Mouse (Mus musculus) embryonic facial prominence, embryonic 14.5 days (tissue): ENCODE measurements around the gene Papln. TPM values are rescaled to one million over a fixed set of nuclear protein-coding genes. Genes with fewer than 3 reads are reported as not detected.

Source experiments
- ATAC-seq: fragments of 200-750 bp; cut with Nextera tagmentation; 2 replicates; pipeline ENCODE4 v1.8.0; 2017; ENCODE audit warnings: low read depth, moderate number of reproducible peaks, moderate TSS enrichment
- DNase-seq: peaks from one replicate; pipeline ENCODE4 v3.0.0-alpha.2; 2015; ENCODE audit warnings: low spot score
- H3K27ac ChIP-seq: fragments of 300-500 bp; sonication (generic); replicated peaks from 2 replicates; pipeline ENCODE4 v1.5.1; 2014; ENCODE audit warnings: low read depth, mild to moderate bottlenecking, low read length, moderate library complexity
- H3K27me3 ChIP-seq: fragments of 300-500 bp; sonication (generic); replicated peaks from 2 replicates; pipeline ENCODE4 v1.6.1; 2014; ENCODE audit warnings: low read length; ENCODE audit not compliant: control insufficient read depth, insufficient read depth
- H3K36me3 ChIP-seq: fragments of 300-500 bp; sonication (generic); 2 replicates; pipeline ENCODE4 v1.6.1; 2014; ENCODE audit warnings: low read length, mixed read lengths; ENCODE audit not compliant: control insufficient read depth, insufficient read depth
- H3K4me1 ChIP-seq: fragments of 300-500 bp; sonication (generic); 2 replicates; pipeline ENCODE4 v1.6.1; 2014; ENCODE audit warnings: antibody characterized with exemption, low read length; ENCODE audit not compliant: control insufficient read depth, insufficient read depth
- H3K4me2 ChIP-seq: fragments of 300-500 bp; sonication (generic); 2 replicates; pipeline ENCODE4 v1.6.1; 2014; ENCODE audit warnings: low read depth, mild to moderate bottlenecking, low read length, moderate library complexity, mixed read lengths
- H3K4me3 ChIP-seq: fragments of 300-500 bp; sonication (generic); 2 replicates; pipeline ENCODE4 v1.5.1; 2014; ENCODE audit warnings: low read depth, mild to moderate bottlenecking, low read length
- H3K9ac ChIP-seq: fragments of 300-500 bp; sonication (generic); 2 replicates; pipeline ENCODE4 v1.6.1; 2014; ENCODE audit warnings: low read depth, mild to moderate bottlenecking, low read length, moderate library complexity, mixed read lengths
- H3K9me3 ChIP-seq: fragments of 300-500 bp; sonication (generic); 2 replicates; pipeline ENCODE4 v1.6.1; 2016; ENCODE audit warnings: low read length; ENCODE audit not compliant: control insufficient read depth
- WGBS: fragments of 180-500 bp; shearing (Covaris S2); extraction: QIAGEN DNeasy Blood & Tissue Kit; methylation state at CpG from one replicate; pipeline ENCODE4 v1.1.7; 2014; 5-methylcytosine and 5-hydroxymethylcytosine counted together
- polyA plus RNA-seq: library from polyadenylated mRNA; unstranded; fragments of >200 nt; fragmentation: Nextera tagmentation; extraction: Ambion mirVana; gene quantifications from 2 replicates; pipeline ENCODE4 v1.2.1, GENCODE M21; 2014

Gene Papln
- polyA plus RNA-seq, 1 experiment from 2014 or later = 2.6 TPM

DNA sequence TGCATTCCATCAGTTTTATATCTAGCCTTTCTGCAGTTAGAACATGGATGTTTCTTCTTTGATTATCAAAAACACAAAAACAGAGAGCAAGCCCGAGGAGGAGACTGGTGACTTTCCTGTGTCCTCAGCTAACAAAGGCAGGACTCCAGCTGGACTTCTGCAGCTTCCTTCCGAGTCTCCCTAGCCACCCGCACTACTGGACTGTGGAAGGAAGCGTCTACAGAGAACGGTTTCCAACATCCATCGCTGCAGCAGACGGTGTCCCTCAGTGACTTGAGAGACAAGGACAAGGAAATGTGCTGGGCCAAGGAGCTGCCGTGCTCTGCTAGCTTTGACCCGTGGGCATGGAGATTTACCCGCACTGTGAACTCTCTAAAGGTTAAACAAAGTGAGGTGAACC lies 29.4 kb upstream of the Papln start:
- no peak for DNase-seq
- Histone ChIP-seq H3K9me3 (no peaks in the 10 kb centered on the region), H3K4me3 (no peak overlapping the region), H3K9ac (no peak overlapping the region), H3K4me1 (no peaks in the 10 kb centered on the region), H3K27me3 (no peaks in the 10 kb centered on the region), H3K4me2 (no peak overlapping the region), H3K27ac (no peak overlapping the region), H3K36me3 (peaks cover 79% of the 10 kb centered on the region)
- no peak for ATAC-seq
- WGBS = 92% methylated on average over 10 of the region's 10 CpGs

DNA sequence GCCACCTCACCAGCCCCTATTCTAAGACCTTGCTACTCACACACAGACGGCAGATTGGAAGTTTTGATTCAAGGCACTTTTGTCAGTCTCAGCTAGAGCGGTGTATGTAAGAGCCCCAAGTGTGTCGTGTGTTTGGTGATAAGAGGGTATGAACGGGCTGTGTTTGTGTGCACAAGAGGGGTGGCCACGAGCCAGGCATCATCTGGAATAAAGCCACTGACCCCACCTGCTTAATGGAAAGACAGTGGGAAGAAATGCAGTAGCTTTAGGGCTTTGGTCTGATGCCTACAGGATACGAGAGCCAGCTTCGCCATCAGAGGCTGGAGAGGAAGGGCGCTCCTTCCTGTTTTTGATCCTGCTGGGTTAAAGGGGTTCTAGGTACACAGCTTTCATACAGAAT lies 27.2 kb upstream of the Papln start:
- no peak for ATAC-seq
- Histone ChIP-seq H3K4me3 (no peak overlapping the region), H3K9me3 (no peaks in the 10 kb centered on the region), H3K4me2 (no peak overlapping the region), H3K27me3 (no peaks in the 10 kb centered on the region), H3K9ac (no peak overlapping the region), H3K36me3 (peaks cover 58% of the 10 kb centered on the region), H3K27ac (no peak overlapping the region), H3K4me1 (no peaks in the 10 kb centered on the region)
- 83% methylated on average over 8 of the region's 8 CpGs for WGBS
- no peak for DNase-seq

DNA sequence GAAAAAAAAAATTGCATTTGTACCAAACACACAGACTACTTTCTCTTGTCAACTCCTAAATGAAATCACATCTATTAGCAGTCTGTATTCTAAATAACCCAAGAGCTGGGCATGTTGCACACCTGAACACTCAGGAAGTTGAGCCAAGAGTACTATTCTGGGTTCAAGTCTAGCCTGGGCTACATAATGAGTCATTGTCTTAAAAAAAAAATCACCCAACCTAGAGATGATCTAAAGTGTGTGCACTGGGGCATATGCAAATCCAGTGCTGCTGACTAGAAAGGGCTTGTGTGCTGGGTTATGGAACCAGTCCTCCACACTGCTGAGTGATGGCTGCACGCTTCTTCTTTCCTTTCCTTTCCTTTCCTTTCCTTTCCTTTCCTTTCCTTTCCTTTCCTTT lies 24.8 kb upstream of the Papln start:
- Histone ChIP-seq H3K4me3 (no peak overlapping the region), H3K27me3 (no peaks in the 10 kb centered on the region), H3K4me2 (no peak overlapping the region), H3K9ac (no peak overlapping the region), H3K27ac (no peak overlapping the region), H3K9me3 (no peaks in the 10 kb centered on the region), H3K4me1 (no peaks in the 10 kb centered on the region), H3K36me3 (peaks cover 35% of the 10 kb centered on the region)
- ATAC-seq (no peak), DNase-seq (no peak)
- WGBS = 95% methylated on average over 1 of the region's 1 CpGs

DNA sequence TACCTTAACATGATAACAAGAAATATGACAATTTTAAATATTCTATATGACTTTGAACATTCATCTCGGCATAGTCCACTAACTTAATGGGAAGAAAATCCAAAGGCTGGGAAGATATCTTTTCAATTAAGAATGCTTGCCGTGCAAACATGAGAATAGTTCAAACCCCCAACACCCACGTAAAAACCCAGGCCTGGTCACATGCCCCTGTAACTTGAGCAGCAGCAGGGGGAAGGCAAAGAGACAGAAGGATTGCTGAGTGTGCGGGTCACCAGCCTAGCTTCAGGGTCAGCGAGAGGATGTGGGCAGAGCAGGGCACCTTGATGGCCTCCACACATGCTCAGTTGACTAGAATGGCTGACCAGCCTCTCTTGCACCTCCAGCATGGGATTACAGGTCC lies 21.7 kb upstream of the Papln start:
- 53% methylated on average over 5 of the region's 5 CpGs for WGBS
- Histone ChIP-seq H3K9ac (no peak overlapping the region), H3K36me3 (0 out of 2 replicates have a peak, but pooled peaks cover 7% of the 10 kb centered on the region), H3K27ac (no peak overlapping the region), H3K27me3 (no peaks in the 10 kb centered on the region), H3K4me1 (0 out of 2 replicates have a peak, but pooled peaks cover 3% of the 10 kb centered on the region), H3K4me3 (no peak overlapping the region), H3K9me3 (no peaks in the 10 kb centered on the region), H3K4me2 (no peak overlapping the region)
- no peak for DNase-seq
- ATAC-seq = no peak

DNA sequence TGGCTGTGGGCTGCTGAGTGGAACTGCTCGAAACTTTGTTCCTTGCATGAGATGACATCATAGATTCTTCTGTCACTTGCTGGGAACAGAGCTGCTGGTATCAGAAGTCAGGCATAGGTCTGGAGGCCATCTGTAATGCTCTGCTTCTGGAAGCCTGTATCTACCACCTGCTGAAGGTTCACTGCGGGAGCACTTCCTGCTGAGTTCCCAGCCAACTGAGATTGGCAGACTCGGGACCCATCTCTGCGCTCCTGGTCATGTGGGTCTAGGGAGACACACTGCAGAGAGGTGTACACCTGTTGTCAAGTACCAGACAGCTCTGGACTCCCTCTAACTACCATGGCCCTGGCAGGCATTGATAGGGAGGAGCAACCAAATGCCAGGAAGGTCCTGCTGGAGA lies 20.6 kb upstream of the Papln start:
- no peak overlapping the region for H3K9ac ChIP-seq
- no peaks in the 10 kb centered on the region for H3K27me3 ChIP-seq
- 0 out of 2 replicates have a peak, but pooled peaks cover 3% of the 10 kb centered on the region for H3K4me1 ChIP-seq
- no peak overlapping the region for H3K27ac ChIP-seq
- no peak overlapping the region for H3K4me3 ChIP-seq
- no peaks in the 10 kb centered on the region for H3K9me3 ChIP-seq
- DNase-seq (no peak), ATAC-seq (no peak)
- WGBS = 73% methylated on average over 4 of the region's 4 CpGs
- no peak overlapping the region for H3K4me2 ChIP-seq
- 0 out of 2 replicates have a peak, but pooled peaks cover 4% of the 10 kb centered on the region for H3K36me3 ChIP-seq

DNA sequence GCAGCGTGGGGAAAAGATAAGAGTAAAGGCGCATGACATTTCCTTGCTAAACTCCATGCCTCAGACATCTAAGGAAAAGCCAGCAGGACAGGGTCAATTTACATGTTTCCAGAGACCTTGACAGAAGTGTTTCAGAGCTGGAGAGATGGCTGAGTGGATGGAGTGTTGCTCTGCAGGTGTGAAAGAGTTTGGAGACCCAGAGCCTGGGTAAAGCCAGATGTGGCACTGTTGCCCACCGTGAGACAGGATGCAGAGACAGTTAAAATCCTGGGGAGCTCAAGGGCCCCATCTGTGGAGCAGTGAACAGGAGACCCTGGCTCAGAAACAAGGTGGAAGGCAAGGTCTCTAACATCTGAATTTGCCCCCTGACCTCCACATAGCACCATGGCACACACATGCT lies 19.7 kb upstream of the Papln start:
- no peak for DNase-seq
- no peaks in the 10 kb centered on the region for H3K27me3 ChIP-seq
- H3K9ac ChIP-seq = no peak overlapping the region
- 0 out of 2 replicates have a peak, but pooled peaks cover 3% of the 10 kb centered on the region for H3K4me1 ChIP-seq
- no peak for ATAC-seq
- H3K36me3 ChIP-seq = no peaks in the 10 kb centered on the region
- no peaks in the 10 kb centered on the region for H3K9me3 ChIP-seq
- H3K27ac ChIP-seq = no peak overlapping the region
- no peak overlapping the region for H3K4me2 ChIP-seq
- WGBS = 66% methylated on average over 3 of the region's 3 CpGs
- H3K4me3 ChIP-seq = no peak overlapping the region

DNA sequence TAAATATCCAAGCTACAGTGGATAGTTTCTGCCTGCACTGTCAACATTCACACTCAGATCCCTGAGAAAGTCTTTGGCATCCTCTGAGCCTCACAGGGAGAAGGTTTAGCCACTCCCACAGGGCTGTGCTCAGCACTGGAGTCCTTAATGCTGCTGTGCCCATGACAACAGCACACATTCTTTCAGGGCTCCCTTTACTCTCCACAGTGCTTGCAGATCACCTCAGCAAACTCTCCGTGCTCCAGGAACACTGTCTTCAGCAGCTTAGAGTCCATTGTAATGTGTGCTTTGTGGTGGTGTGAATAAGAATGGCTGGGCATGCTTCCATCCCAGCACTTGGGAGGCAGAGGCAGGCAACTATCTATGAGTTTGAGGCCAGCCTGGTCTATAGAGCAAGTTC lies 14.2 kb upstream of the Papln start:
- Histone ChIP-seq H3K9me3 (no peaks in the 10 kb centered on the region), H3K27ac (no peak overlapping the region), H3K36me3 (no peaks in the 10 kb centered on the region), H3K27me3 (no peaks in the 10 kb centered on the region), H3K9ac (no peak overlapping the region), H3K4me3 (no peak overlapping the region), H3K4me2 (no peak overlapping the region), H3K4me1 (peaks cover 8% of the 10 kb centered on the region; the same call in 1 of the 2 replicates)
- DNase-seq (no peak), ATAC-seq (no peak)
- WGBS = 62% methylated on average over 1 of the region's 1 CpGs

DNA sequence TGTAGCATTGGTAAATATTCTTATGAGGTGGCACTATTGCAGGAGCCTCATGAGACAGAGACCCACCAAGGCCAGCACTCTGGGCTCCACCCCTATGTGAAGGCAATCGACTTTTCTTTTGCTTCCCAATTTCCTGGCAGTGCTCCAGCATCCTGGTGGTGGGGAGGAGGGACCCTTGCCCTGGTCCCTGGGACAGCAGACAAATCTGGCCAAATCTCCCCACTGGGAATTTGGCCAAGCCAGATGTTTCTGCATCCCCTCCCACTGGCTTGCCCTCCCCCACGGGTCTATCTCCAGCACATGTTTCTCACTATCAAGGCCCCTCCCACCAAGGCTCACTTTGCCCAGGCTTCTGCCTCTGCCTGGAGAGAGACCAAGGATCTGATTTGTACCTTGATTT lies 10.9 kb upstream of the Papln start:
- no peak overlapping the region for H3K9ac ChIP-seq
- H3K9me3 ChIP-seq = no peaks in the 10 kb centered on the region
- peaks cover 7% of the 10 kb centered on the region; the same call in 1 of the 2 replicates for H3K4me1 ChIP-seq
- no peak overlapping the region for H3K27ac ChIP-seq
- 0 out of 2 replicates have a peak, but pooled peaks have one; percentile 26 for ATAC-seq
- H3K4me2 ChIP-seq = no peak overlapping the region
- no peak overlapping the region for H3K4me3 ChIP-seq
- WGBS = 11% methylated on average over 2 of the region's 2 CpGs
- no peaks in the 10 kb centered on the region for H3K27me3 ChIP-seq
- H3K36me3 ChIP-seq = no peaks in the 10 kb centered on the region
- peak; percentile 68 for DNase-seq

DNA sequence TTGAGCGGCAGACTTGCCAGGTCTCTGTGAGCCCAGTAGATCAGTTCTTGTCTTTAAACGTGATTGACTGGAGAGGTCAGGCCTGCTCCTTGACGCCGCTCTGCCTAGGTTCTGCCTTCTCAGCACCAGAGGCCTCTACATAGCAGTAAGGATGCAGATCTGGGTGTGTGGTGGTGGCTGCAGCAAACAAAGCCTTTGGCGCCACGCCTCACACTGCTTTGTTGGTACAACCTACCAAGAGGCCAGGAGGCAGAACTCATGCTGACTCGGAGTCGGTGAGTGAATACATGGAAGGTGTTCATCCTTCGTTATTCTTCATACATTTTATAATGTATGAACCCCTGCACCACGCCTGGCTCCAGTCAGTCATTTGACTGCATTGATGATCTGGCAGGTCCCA lies 4.7 kb upstream of the Papln start:
- Histone ChIP-seq H3K9me3 (no peaks in the 10 kb centered on the region), H3K4me3 (no peak overlapping the region), H3K4me1 (peaks cover 16% of the 10 kb centered on the region), H3K36me3 (no peaks in the 10 kb centered on the region), H3K27me3 (no peaks in the 10 kb centered on the region), H3K9ac (no peak overlapping the region), H3K4me2 (no peak overlapping the region), H3K27ac (no peak overlapping the region)
- 79% methylated on average over 10 of the region's 10 CpGs for WGBS
- DNase-seq = no peak
- no peak for ATAC-seq
